Mouse (Mus musculus) liver, embryonic 13.5 days (tissue): ENCODE data around the gene Cars2. TPM values are rescaled to one million over a fixed set of nuclear protein-coding genes. Genes with fewer than 3 reads are reported as not detected.

Experiments
- ATAC-seq: fragments of 200-750 bp; cut with Nextera tagmentation; 2 replicates; pipeline ENCODE4 v1.8.0; 2017; ENCODE audit warnings: low read depth, mild to moderate bottlenecking, moderate number of reproducible peaks, moderate library complexity
- DNase-seq: peaks from one replicate; pipeline ENCODE4 v3.0.0; 2022
- H3K27ac ChIP-seq: fragments of 300-500 bp; sonication (generic); 2 replicates; pipeline ENCODE4 v1.5.1; 2015; ENCODE audit warnings: moderate library complexity, mild to moderate bottlenecking, inconsistent platforms
- H3K27me3 ChIP-seq: fragments of 300-500 bp; sonication (generic); 2 replicates; pipeline ENCODE4 v1.6.1; 2015; ENCODE audit warnings: mild to moderate bottlenecking, inconsistent platforms
- H3K36me3 ChIP-seq: fragments of 300-500 bp; sonication (generic); 2 replicates; pipeline ENCODE4 v1.6.1; 2015; ENCODE audit warnings: mild to moderate bottlenecking, inconsistent platforms
- H3K4me1 ChIP-seq: fragments of 300-500 bp; sonication (generic); replicated peaks from 2 replicates; pipeline ENCODE4 v1.6.1; 2015; ENCODE audit warnings: inconsistent platforms
- H3K4me2 ChIP-seq: fragments of 300-500 bp; sonication (generic); 2 replicates; pipeline ENCODE4 v1.6.1; 2015; ENCODE audit warnings: inconsistent platforms, mild to moderate bottlenecking, moderate library complexity
- H3K4me3 ChIP-seq: fragments of 300-500 bp; sonication (generic); replicated peaks from 2 replicates; pipeline ENCODE4 v1.5.1; 2015; ENCODE audit warnings: mild to moderate bottlenecking, inconsistent platforms
- H3K9ac ChIP-seq: fragments of 300-500 bp; sonication (generic); 2 replicates; pipeline ENCODE4 v1.6.1; 2015; ENCODE audit warnings: mild to moderate bottlenecking, inconsistent platforms
- H3K9me3 ChIP-seq: fragments of 300-500 bp; sonication (generic); replicated peaks from 2 replicates; pipeline ENCODE4 v1.6.1; 2016; ENCODE audit warnings: inconsistent platforms
- WGBS: fragments of 180-500 bp; shearing (Covaris S2); methylation state at CpG from one replicate; pipeline ENCODE4 v1.1.7; 2015; ENCODE audit not compliant: insufficient replicate concordance; 5-methylcytosine and 5-hydroxymethylcytosine counted together
- polyA plus RNA-seq: library from polyadenylated mRNA; unstranded; fragments of >200 nt; fragmentation: Nextera tagmentation; extraction: Ambion mirVana; gene quantifications from 2 replicates; pipeline ENCODE4 v1.2.1, GENCODE M21; 2015

Gene Cars2
- polyA plus RNA-seq, 1 experiment from 2014 or later, result 19.4 TPM

DNA sequence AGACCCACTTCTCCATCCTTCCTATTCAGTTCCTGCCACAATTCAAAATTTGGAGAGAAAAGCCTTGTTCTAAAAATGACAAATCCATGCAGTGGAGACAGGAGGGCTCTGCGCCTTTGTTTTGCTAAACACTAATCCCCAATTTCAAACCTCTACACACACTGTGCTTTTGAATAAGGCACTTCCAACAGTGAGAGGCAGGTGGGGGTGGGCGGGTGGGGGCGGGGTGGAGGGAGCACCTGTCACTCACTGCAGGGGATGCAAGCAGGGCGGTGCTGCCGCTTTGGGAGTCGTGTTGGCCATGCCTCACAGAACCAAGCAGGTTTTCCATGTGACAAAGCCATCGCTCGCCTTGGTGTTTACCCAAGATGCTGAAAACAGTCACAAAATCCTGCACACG is 16.1 kb downstream of the Cars2 start:
- H3K4me2 ChIP-seq, result no peak overlapping the region
- ATAC-seq, result no peak
- H3K27me3 ChIP-seq, result no peaks in the 10 kb centered on the region
- no peaks in the 10 kb centered on the region for H3K9me3 ChIP-seq
- no peak overlapping the region for H3K4me3 ChIP-seq
- WGBS, result 66% methylated on average over 9 of the region's 9 CpGs
- no peak overlapping the region for H3K27ac ChIP-seq
- no peaks in the 10 kb centered on the region for H3K4me1 ChIP-seq
- no peak overlapping the region for H3K9ac ChIP-seq
- peaks cover 70% of the 10 kb centered on the region for H3K36me3 ChIP-seq
- DNase-seq, result no peak

DNA sequence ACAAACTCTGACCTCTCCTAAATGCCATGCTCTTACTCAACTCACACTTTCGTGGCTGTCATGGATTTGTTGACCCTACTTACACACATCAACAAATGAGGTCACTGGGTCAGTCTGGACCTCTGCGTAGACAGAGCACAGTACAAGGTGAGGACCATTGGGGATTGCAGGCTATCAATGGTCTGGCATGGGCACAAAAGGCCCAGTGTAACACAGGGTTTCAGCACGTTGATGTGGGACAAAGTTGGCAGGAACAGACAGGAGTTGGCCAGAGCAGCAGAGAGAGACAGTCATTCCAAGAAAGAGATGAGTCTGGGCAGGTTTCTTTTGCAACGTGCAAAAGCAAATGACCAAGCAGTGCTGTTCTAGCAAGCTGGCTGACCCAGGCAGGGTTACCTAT is 19.7 kb downstream of the Cars2 start:
- Histone ChIP-seq H3K4me3 (no peak overlapping the region), H3K9me3 (no peaks in the 10 kb centered on the region), H3K9ac (no peak overlapping the region), H3K4me1 (no peaks in the 10 kb centered on the region), H3K4me2 (no peak overlapping the region), H3K27ac (no peak overlapping the region), H3K27me3 (no peaks in the 10 kb centered on the region), H3K36me3 (peaks cover 75% of the 10 kb centered on the region)
- 69% methylated on average over 4 of the region's 4 CpGs for WGBS
- ATAC-seq (peak; percentile 82), DNase-seq (no peak)

DNA sequence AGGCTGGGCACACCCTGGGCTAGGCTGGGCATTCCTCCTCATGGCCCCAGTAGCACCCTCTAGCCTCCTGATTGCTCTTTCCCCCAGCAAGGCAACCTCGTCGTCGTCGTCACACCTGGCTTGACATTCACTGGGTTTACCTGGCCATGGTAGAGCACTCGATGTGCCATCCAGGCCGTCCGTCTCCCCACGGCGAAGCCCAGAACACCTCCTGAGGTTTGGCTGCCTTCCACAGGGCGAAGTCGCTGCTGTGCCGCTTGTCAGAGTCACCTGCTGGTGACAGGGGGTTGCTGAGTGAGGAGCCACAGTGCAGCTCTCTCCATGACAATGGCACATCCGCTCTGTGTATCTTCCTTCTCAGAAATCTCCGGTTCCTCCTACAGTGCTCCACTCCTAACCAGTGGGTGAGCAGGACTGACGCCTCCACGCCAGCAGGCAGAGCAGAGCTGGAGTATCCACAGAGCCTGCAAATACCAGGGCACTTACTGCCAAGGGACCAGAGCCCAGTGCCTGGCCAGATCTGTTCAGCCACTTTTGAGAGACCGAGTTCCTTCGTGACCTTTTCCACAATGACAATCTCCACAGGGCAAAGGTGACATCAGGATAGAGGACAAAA is 20.3 kb downstream of the Cars2 start:
- no peaks in the 10 kb centered on the region for H3K4me1 ChIP-seq
- WGBS, result 81% methylated on average over 18 of the region's 18 CpGs
- H3K27me3 ChIP-seq, result no peaks in the 10 kb centered on the region
- no peak overlapping the region for H3K4me2 ChIP-seq
- no peak overlapping the region for H3K27ac ChIP-seq
- peaks cover 77% of the 10 kb centered on the region for H3K36me3 ChIP-seq
- no peak overlapping the region for H3K9ac ChIP-seq
- DNase-seq (no peak), ATAC-seq (peak; percentile 50)
- no peak overlapping the region for H3K4me3 ChIP-seq
- H3K9me3 ChIP-seq, result no peaks in the 10 kb centered on the region

DNA sequence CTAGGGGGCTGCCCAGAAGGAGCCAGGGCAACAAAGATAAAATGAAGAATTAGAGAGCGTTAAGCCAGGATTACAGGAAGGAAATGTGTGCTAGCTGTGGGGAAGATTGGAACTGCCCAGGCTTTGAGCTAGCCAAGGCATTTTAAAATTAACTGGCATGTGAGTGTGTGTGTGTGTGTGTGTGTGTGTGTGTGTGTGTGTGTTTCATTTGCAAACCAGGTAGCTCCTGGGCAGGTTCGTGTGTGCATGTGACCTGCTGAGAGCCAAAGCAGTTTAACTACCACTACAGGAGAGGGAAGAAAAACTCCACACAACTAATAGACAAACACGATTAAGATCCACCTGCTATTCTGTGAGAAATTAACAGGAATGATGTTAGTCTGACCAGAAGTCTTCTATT is 27.3 kb downstream of the Cars2 start:
- no peaks in the 10 kb centered on the region for H3K27me3 ChIP-seq
- no peaks in the 10 kb centered on the region for H3K9me3 ChIP-seq
- no peak overlapping the region for H3K4me2 ChIP-seq
- 0 out of 2 replicates have a peak, but pooled peaks cover 3% of the 10 kb centered on the region for H3K4me1 ChIP-seq
- no peak for ATAC-seq
- no peak overlapping the region for H3K27ac ChIP-seq
- 68% methylated on average over 3 of the region's 3 CpGs for WGBS
- H3K36me3 ChIP-seq, result peaks cover 48% of the 10 kb centered on the region
- H3K9ac ChIP-seq, result no peak overlapping the region
- no peak overlapping the region for H3K4me3 ChIP-seq
- DNase-seq, result no peak

DNA sequence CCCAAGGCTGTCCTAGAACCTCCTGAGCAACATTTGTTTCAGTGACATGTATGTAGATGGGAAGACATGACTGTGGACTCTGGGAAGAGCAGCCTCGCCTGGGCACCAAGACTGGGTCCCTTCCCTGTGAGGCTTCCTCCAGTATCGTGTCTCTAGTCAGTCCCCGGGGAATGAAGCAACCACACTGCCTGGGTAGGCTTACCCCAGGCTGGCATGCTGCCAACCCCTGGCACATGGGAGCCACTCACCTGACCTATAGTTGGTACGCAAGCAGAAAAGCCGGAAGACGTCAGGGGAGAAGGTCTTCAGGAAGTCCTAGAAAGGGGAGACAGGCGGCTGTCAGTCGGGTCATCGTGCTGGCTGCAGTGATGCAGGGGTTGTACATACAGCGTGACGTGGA is 31.9 kb downstream of the Cars2 start:
- no peak for ATAC-seq
- H3K27ac ChIP-seq, result no peak overlapping the region
- DNase-seq, result no peak
- WGBS, result 84% methylated on average over 11 of the region's 11 CpGs
- peaks cover 76% of the 10 kb centered on the region for H3K36me3 ChIP-seq
- no peak overlapping the region for H3K4me2 ChIP-seq
- H3K9me3 ChIP-seq, result no peaks in the 10 kb centered on the region
- H3K9ac ChIP-seq, result no peak overlapping the region
- no peaks in the 10 kb centered on the region for H3K27me3 ChIP-seq
- H3K4me3 ChIP-seq, result no peak overlapping the region
- peaks cover 23% of the 10 kb centered on the region for H3K4me1 ChIP-seq

DNA sequence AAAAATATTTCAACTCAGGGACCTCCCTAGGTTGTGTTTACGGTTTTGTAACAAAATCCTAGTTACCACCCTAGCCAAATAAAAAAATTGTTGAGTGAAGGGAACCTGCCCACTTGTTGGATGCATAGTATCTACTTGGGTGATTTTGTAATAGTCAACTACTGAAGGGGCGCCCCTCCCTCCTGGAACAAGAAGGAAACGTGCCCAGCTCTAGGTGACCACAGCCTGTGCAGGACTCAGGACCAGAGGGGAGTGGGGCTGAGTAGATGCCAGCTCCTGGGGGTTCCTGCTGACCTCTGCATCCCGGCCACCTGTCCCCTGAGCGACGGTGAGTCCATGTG is 32.6 kb downstream of the Cars2 start:
- 83% methylated on average over 6 of the region's 6 CpGs for WGBS
- peaks cover 83% of the 10 kb centered on the region for H3K36me3 ChIP-seq
- ATAC-seq, result no peak
- no peak overlapping the region for H3K4me2 ChIP-seq
- no peak overlapping the region for H3K9ac ChIP-seq
- H3K9me3 ChIP-seq, result no peaks in the 10 kb centered on the region
- no peaks in the 10 kb centered on the region for H3K27me3 ChIP-seq
- H3K4me1 ChIP-seq, result peaks cover 29% of the 10 kb centered on the region
- H3K27ac ChIP-seq, result no peak overlapping the region
- H3K4me3 ChIP-seq, result no peak overlapping the region
- no peak for DNase-seq

DNA sequence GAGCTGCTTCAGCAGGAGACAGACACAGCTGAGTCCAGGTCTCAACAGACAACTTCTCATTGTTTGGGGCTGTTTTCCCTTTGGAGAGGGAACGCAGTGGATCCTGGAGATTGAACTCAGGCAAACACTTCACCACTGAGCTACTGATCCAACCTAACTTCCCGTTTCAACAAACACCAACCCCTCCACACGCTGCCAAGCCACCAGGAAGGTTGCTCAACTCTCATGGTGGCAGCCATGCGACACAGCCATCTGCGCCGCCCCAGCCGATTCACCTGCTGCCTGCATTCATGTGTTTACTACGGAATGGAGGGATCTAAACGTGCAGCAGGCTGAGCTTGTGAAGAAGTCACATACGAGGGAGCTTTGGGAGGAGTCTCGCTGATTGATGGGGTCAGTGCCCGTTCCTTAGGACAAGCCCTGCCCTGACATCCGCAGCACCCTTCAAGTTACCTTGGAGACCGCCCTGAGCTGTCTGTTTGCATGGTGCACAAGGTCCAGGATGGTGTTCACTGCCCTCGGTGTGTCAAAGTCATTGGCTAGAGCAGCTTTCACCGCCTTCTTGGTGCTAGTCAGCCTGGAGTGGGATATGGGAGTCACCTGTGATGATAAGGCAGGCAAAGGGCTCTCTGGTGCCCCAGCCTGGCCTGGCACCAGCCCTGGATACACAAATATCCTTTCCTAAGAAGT is 33.1 kb downstream of the Cars2 start:
- peaks cover 86% of the 10 kb centered on the region for H3K36me3 ChIP-seq
- H3K9ac ChIP-seq, result no peak overlapping the region
- WGBS, result 76% methylated on average over 16 of the region's 16 CpGs
- H3K4me1 ChIP-seq, result peaks cover 34% of the 10 kb centered on the region
- no peaks in the 10 kb centered on the region for H3K27me3 ChIP-seq
- DNase-seq (no peak), ATAC-seq (no peak)
- no peak overlapping the region for H3K4me2 ChIP-seq
- H3K4me3 ChIP-seq, result no peak overlapping the region
- no peak overlapping the region for H3K27ac ChIP-seq
- no peaks in the 10 kb centered on the region for H3K9me3 ChIP-seq

DNA sequence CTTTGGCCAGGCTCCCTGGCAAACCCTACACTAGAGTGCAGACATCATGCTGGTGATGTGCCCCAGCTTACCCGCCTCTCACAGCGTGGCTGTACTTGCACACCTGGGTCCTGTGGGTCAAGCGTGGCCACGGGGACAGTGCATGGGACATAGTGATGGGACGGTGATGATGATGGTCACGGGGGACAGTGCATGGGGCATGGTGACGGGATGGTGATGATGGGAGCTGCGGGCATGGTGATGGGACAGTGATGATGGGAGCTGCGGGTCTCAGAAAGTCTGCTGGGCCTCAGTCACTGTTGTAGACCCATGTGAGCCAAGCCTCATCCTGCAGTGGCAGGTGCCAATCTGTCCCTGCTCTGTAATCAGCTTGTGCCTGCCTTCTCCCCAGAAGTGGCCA is 34.3 kb downstream of the Cars2 start:
- Histone ChIP-seq H3K4me2 (no peak overlapping the region), H3K27ac (no peak overlapping the region), H3K4me1 (peaks cover 43% of the 10 kb centered on the region), H3K9ac (no peak overlapping the region), H3K9me3 (no peaks in the 10 kb centered on the region), H3K27me3 (no peaks in the 10 kb centered on the region), H3K36me3 (peaks cover 87% of the 10 kb centered on the region), H3K4me3 (no peak overlapping the region)
- no peak for DNase-seq
- 84% methylated on average over 9 of the region's 9 CpGs for WGBS
- ATAC-seq, result no peak

DNA sequence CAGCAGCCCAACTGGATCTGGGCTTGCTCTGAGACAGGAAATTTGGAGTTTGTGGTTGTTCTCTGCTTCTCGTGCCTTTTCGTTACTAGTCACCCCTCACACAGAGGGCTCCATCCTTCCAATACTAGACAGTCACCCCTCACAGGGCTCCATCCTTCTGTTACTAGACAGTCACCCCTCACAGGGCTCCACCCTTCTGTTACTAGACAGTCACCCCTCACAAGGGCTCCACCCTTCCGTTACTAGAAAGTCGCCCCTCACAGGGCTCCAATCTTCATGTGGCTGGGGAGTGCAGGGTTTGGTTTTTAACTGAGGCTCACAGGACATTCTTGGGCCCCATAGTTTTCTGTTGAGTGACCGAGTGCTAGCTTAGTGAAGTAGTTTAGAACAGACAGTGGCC is 37.3 kb downstream of the Cars2 start:
- Histone ChIP-seq H3K4me1 (peaks cover 43% of the 10 kb centered on the region), H3K27ac (peak overlapping the region; percentile 78), H3K9me3 (no peaks in the 10 kb centered on the region), H3K36me3 (peaks cover 97% of the 10 kb centered on the region), H3K4me3 (0 out of 2 replicates have a peak overlapping the region, but pooled peaks have one; percentile 0), H3K9ac (peak overlapping the region; percentile 39), H3K27me3 (no peaks in the 10 kb centered on the region), H3K4me2 (peak overlapping the region; percentile 37)
- 48% methylated on average over 5 of the region's 5 CpGs for WGBS
- DNase-seq (no peak), ATAC-seq (peak; percentile 55)

DNA sequence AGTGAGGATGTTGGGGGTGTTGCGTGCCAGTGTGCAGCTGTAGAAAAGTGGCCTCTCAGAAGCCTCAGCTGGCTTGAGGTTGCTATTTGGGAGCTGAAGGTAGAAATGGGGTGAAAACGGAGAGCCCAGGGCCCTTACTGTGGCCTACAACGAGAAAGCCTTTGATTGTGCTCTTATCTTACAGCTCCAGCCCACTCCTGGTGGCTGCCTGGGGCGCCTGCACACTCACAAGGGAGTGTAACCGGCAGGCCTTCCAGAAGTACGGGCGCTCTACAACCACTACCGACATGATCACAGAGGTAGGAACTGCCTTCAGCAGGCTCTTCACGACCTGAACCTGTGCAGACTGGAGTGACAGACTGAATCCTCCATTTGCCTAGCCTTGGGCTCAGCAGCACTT is 37.9 kb downstream of the Cars2 start:
- peak overlapping the region; percentile 33 for H3K9ac ChIP-seq
- H3K9me3 ChIP-seq, result no peaks in the 10 kb centered on the region
- no peaks in the 10 kb centered on the region for H3K27me3 ChIP-seq
- peak overlapping the region; percentile 37 for H3K4me2 ChIP-seq
- peak; percentile 70 for DNase-seq
- ATAC-seq, result peak; percentile 90
- 25% methylated on average over 9 of the region's 9 CpGs for WGBS
- peaks cover 43% of the 10 kb centered on the region for H3K4me1 ChIP-seq
- 0 out of 2 replicates have a peak overlapping the region, but pooled peaks have one; percentile 0 for H3K4me3 ChIP-seq
- H3K36me3 ChIP-seq, result peaks cover 96% of the 10 kb centered on the region
- peak overlapping the region; percentile 78 for H3K27ac ChIP-seq

DNA sequence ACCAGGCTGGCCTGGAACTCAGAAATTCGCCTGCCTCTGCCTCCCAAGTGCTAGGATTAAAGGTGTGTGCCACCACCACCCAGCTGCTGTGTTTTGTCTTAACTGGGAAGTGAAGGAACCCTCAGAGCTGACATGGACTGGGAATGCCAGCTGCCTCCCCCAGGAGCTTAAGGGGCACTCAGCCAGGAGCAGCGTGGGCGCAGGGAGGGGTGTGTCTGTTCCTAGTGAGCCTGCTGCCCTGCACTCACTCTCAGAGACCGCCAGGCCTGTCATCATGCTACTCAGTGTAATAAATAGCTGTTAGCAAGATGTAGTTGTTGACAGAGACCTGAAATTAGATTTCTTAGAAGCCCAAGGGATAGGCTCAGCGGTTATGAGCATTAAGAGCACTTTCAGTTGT is 39.6 kb downstream of the Cars2 start:
- no peak overlapping the region for H3K4me2 ChIP-seq
- H3K27ac ChIP-seq, result no peak overlapping the region
- no peaks in the 10 kb centered on the region for H3K9me3 ChIP-seq
- no peak overlapping the region for H3K4me3 ChIP-seq
- peaks cover 97% of the 10 kb centered on the region for H3K36me3 ChIP-seq
- DNase-seq, result no peak
- no peaks in the 10 kb centered on the region for H3K27me3 ChIP-seq
- no peak overlapping the region for H3K9ac ChIP-seq
- ATAC-seq, result no peak
- 83% methylated on average over 5 of the region's 5 CpGs for WGBS
- peaks cover 46% of the 10 kb centered on the region for H3K4me1 ChIP-seq

DNA sequence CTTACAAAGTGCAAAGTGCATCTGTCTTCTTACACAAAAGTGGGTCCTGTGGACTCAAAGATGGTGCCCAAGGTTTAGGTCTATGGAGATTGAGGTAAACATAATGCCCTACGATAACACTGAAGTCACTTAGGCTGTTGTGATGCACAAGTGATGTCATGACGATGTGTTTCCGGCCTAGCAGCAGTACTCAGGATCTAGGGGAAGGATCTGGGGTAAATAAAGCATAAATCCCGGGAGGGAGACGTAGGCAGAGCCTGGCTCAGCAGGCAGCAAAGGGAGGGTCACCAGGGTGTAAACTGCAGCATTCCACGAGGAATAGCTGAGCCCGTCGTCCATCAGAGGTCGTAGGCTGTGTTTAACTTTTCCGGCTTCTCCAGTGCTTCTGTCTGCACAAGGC is 41.7 kb downstream of the Cars2 start:
- DNase-seq, result no peak
- ATAC-seq, result no peak
- H3K4me1 ChIP-seq, result peaks cover 28% of the 10 kb centered on the region
- H3K9ac ChIP-seq, result no peak overlapping the region
- no peaks in the 10 kb centered on the region for H3K27me3 ChIP-seq
- peaks cover 98% of the 10 kb centered on the region for H3K36me3 ChIP-seq
- WGBS, result 80% methylated on average over 10 of the region's 10 CpGs
- H3K27ac ChIP-seq, result no peak overlapping the region
- no peak overlapping the region for H3K4me2 ChIP-seq
- H3K9me3 ChIP-seq, result no peaks in the 10 kb centered on the region
- no peak overlapping the region for H3K4me3 ChIP-seq
